Mouse (Mus musculus) myocyte (in vitro differentiated cells): ENCODE measurements around the gene Triobp. TPM values are rescaled to one million over a fixed set of nuclear protein-coding genes. Genes with fewer than 3 reads are reported as not detected.

Source experiments
- H3K27me3 ChIP-seq: one replicate; pipeline ENCODE4 v1.6.1; 2011; ENCODE audit not compliant: control insufficient read depth, insufficient read depth, insufficient read length
- H3K36me3 ChIP-seq: one replicate; pipeline ENCODE4 v1.6.1; 2011; ENCODE audit not compliant: control insufficient read depth, insufficient read depth
- H3K4me2 ChIP-seq: one replicate; pipeline ENCODE4 v1.6.1; 2011; ENCODE audit warnings: low read depth, control low read depth
- H3K4me3 ChIP-seq: one replicate; pipeline ENCODE4 v1.5.1; 2011; ENCODE audit warnings: mild to moderate bottlenecking, control low read depth, moderate library complexity
- H3K79me2 ChIP-seq: one replicate; pipeline ENCODE4 v1.6.1; 2011; ENCODE audit not compliant: control insufficient read depth, insufficient read depth
- H3ac ChIP-seq: one replicate; pipeline ENCODE4 v1.6.1; 2011; ENCODE audit not compliant: control insufficient read depth, insufficient read length
- CEBPB ChIP-seq: IDR thresholded peaks from 2 replicates; pipeline ENCODE4 v1.6.1; 2011; ENCODE audit warnings: mild to moderate bottlenecking, moderate library complexity; ENCODE audit not compliant: poor library complexity, insufficient read depth, severe bottlenecking
- E2F4 ChIP-seq: IDR thresholded peaks from one replicate; pipeline ENCODE4 v1.6.1; 2011; ENCODE audit warnings: mild to moderate bottlenecking, control low read depth, moderate library complexity; ENCODE audit not compliant: insufficient read depth
- MYOD1 ChIP-seq, 3 experiments: IDR thresholded peaks; one replicate each; pipeline ENCODE4 v1.6.1; 2011; ENCODE audit warnings: control low read depth in 2 of 3, low read depth in 2 of 3, mild to moderate bottlenecking in 2 of 3, moderate library complexity in 1 of 3; ENCODE audit not compliant: insufficient read length in 2 of 3, control insufficient read depth in 1 of 3
- MYOG ChIP-seq, 3 experiments: IDR thresholded peaks; one replicate each; pipeline ENCODE4 v1.6.1; 2011; ENCODE audit warnings: control low read depth in 2 of 3, low read depth in 2 of 3, mild to moderate bottlenecking in 2 of 3; ENCODE audit not compliant: insufficient read length in 2 of 3, control insufficient read depth in 1 of 3, insufficient read depth in 1 of 3
- POLR2A ChIP-seq: IDR thresholded peaks from one replicate; pipeline ENCODE4 v1.6.1; 2011; ENCODE audit warnings: low read depth, mild to moderate bottlenecking, control low read depth, moderate library complexity; ENCODE audit not compliant: insufficient read length
- POLR2AphosphoS2 ChIP-seq: IDR thresholded peaks from one replicate; pipeline ENCODE4 v1.6.1; 2011; ENCODE audit warnings: low read depth, control low read depth; ENCODE audit not compliant: insufficient read length
- REST ChIP-seq: IDR thresholded peaks from one replicate; pipeline ENCODE4 v1.6.1; 2011; ENCODE audit warnings: mild to moderate bottlenecking, control low read depth, moderate library complexity; ENCODE audit not compliant: insufficient read depth, insufficient read length
- SRF ChIP-seq: IDR thresholded peaks from one replicate; pipeline ENCODE4 v1.6.1; 2011; ENCODE audit warnings: low read depth; ENCODE audit not compliant: control insufficient read depth, insufficient read length
- TCF12 ChIP-seq: IDR thresholded peaks from one replicate; pipeline ENCODE4 v1.6.1; 2011; ENCODE audit warnings: mild to moderate bottlenecking, control low read depth; ENCODE audit not compliant: poor library complexity, insufficient read depth, severe bottlenecking
- TCF3 ChIP-seq: IDR thresholded peaks from one replicate; pipeline ENCODE4 v1.6.1; 2011; ENCODE audit warnings: low read depth, control low read depth; ENCODE audit not compliant: insufficient read length
- USF1 ChIP-seq: IDR thresholded peaks from one replicate; pipeline ENCODE4 v1.6.1; 2011; ENCODE audit warnings: low read depth, mild to moderate bottlenecking, control low read depth, moderate library complexity
- polyA plus RNA-seq: library from polyadenylated mRNA; unstranded; fragments of >200 nt; fragmentation: generic; extraction: Trizol; gene quantifications from one replicate; pipeline ENCODE4 v1.2.1, GENCODE M21; 2012; ENCODE audit warnings: missing spikeins

Gene Triobp
- polyA plus RNA-seq, 1 experiment: 19.9 TPM

- Histone ChIP-seq H3ac (no peak overlapping the region), H3K79me2 (no peaks in the 10 kb centered on the region), H3K4me3 (no peak overlapping the region), H3K27me3 (peaks cover 36% of the 10 kb centered on the region), H3K36me3 (no peaks in the 10 kb centered on the region), H3K4me2 (no peak overlapping the region)
- TF ChIP-seq TCF3: no peak
- no peak for TF ChIP-seq SRF
- TF ChIP-seq MYOG (IDR thresholded peaks at IDR 0.05; ENCODE audit: control insufficient read depth in 1 of 3, insufficient read depth in 1 of 3, insufficient read length in 2 of 3, low read depth in 2 of 3): no peak
- TF ChIP-seq POLR2A: no peak
- no peak for TF ChIP-seq USF1
- TF ChIP-seq E2F4: no peak
These were observed 75.8 kb downstream of the Triobp start for GRCm38 (mm10) chr15:79023366-79023765.

- Histone ChIP-seq H3K4me3 (no peak overlapping the region), H3K36me3 (no peaks in the 10 kb centered on the region), H3ac (no peak overlapping the region)
These were observed 78.3 kb downstream of the Triobp start for GRCm38 (mm10) chr15:79025687-79026308.

GRCm38 (mm10) chr15:79026511-79027290 lies 79.2 kb downstream of the Triobp start:
- Histone ChIP-seq H3K4me2 (peak overlapping the region; percentile 98), H3K79me2 (peaks cover 18% of the 10 kb centered on the region), H3K27me3 (peaks cover 34% of the 10 kb centered on the region), H3K36me3 (no peaks in the 10 kb centered on the region), H3ac (no peak overlapping the region), H3K4me3 (peak overlapping the region; percentile 79)
- TF ChIP-seq TCF3: no peak
- TF ChIP-seq CEBPB: no peak
- no peak for TF ChIP-seq POLR2AphosphoS2
- TF ChIP-seq MYOG (IDR thresholded peaks at IDR 0.05; ENCODE audit: control insufficient read depth in 1 of 3, insufficient read depth in 1 of 3, insufficient read length in 2 of 3, low read depth in 2 of 3): no peak
- TF ChIP-seq SRF: no peak
- TF ChIP-seq MYOD1 (IDR thresholded peaks at IDR 0.05; ENCODE audit: control insufficient read depth in 1 of 3, insufficient read length in 2 of 3, low read depth in 2 of 3): no peak
- no peak for TF ChIP-seq TCF12

More at GRCm38 (mm10) chr15:79025687-79026308, 78.3 kb downstream of the Triobp start:
- TF ChIP-seq POLR2A (no peak), TCF12 (no peak), POLR2AphosphoS2 (no peak), REST (no peak), MYOD1 (IDR thresholded peaks at IDR 0.05; ENCODE audit: control insufficient read depth in 1 of 3, insufficient read length in 2 of 3, low read depth in 2 of 3) (no peak), E2F4 (no peak), SRF (no peak), USF1 (no peak), TCF3 (no peak), CEBPB (no peak), MYOG (IDR thresholded peaks at IDR 0.05; ENCODE audit: control insufficient read depth in 1 of 3, insufficient read depth in 1 of 3, insufficient read length in 2 of 3, low read depth in 2 of 3) (no peak)
- no peak overlapping the region for H3K4me2 ChIP-seq
- peaks cover 18% of the 10 kb centered on the region for H3K79me2 ChIP-seq
- H3K27me3 ChIP-seq: peaks cover 36% of the 10 kb centered on the region

- peak overlapping the region; percentile 98 for H3K4me2 ChIP-seq
- H3ac ChIP-seq: peak overlapping the region; percentile 54
- peaks cover 18% of the 10 kb centered on the region for H3K79me2 ChIP-seq
- peaks cover 25% of the 10 kb centered on the region for H3K27me3 ChIP-seq
- H3K36me3 ChIP-seq: no peaks in the 10 kb centered on the region
- TF ChIP-seq POLR2A: no peak
- TF ChIP-seq MYOG (IDR thresholded peaks at IDR 0.05; ENCODE audit: control insufficient read depth in 1 of 3, insufficient read depth in 1 of 3, insufficient read length in 2 of 3, low read depth in 2 of 3): no peak
- TF ChIP-seq SRF: no peak
- TF ChIP-seq E2F4: no peak
- no peak for TF ChIP-seq USF1
- TF ChIP-seq TCF12: no peak
- no peak for TF ChIP-seq CEBPB
- no peak for TF ChIP-seq MYOD1 (IDR thresholded peaks at IDR 0.05; ENCODE audit: control insufficient read depth in 1 of 3, insufficient read length in 2 of 3, low read depth in 2 of 3)
- no peak for TF ChIP-seq TCF3
- peak overlapping the region; percentile 79 for H3K4me3 ChIP-seq
These were observed 80.0 kb downstream of the Triobp start for GRCm38 (mm10) chr15:79027291-79028205.
